Mouse (Mus musculus) neural tube, embryonic 12.5 days (tissue): ENCODE results near the gene Etv5. TPM values are rescaled to one million over a fixed set of nuclear protein-coding genes. Genes with fewer than 3 reads are reported as not detected.
"Not testable (repeated sequence)": the region's sequence is repeated elsewhere in the genome, so short reads cannot be mapped to it uniquely, and the experiment has no call there.

Source experiments
- ATAC-seq: fragments of 200-750 bp; cut with Nextera tagmentation; 2 replicates; pipeline ENCODE4 v1.8.0; 2017; ENCODE audit warnings: low read depth, mild to moderate bottlenecking, moderate TSS enrichment, moderate library complexity; ENCODE audit not compliant: low FRiP score
- H3K27ac ChIP-seq: fragments of 300-500 bp; sonication (generic); 2 replicates; pipeline ENCODE4 v1.5.1; 2016
- H3K27me3 ChIP-seq: fragments of 300-500 bp; sonication (generic); replicated peaks from 2 replicates; pipeline ENCODE4 v1.6.1; 2016; ENCODE audit warnings: mild to moderate bottlenecking
- H3K36me3 ChIP-seq: fragments of 300-500 bp; sonication (generic); 2 replicates; pipeline ENCODE4 v1.6.1; 2016; ENCODE audit warnings: mild to moderate bottlenecking
- H3K4me1 ChIP-seq: fragments of 300-500 bp; sonication (generic); 2 replicates; pipeline ENCODE4 v1.6.1; 2016
- H3K4me2 ChIP-seq: fragments of 300-500 bp; sonication (generic); replicated peaks from 2 replicates; pipeline ENCODE4 v1.6.1; 2016; ENCODE audit warnings: mild to moderate bottlenecking
- H3K4me3 ChIP-seq: fragments of 300-500 bp; sonication (generic); 2 replicates; pipeline ENCODE4 v1.5.1; 2016
- H3K9ac ChIP-seq: fragments of 300-500 bp; sonication (generic); 2 replicates; pipeline ENCODE4 v1.6.1; 2016; ENCODE audit warnings: mild to moderate bottlenecking
- H3K9me3 ChIP-seq: fragments of 300-500 bp; sonication (generic); 2 replicates; pipeline ENCODE4 v1.6.1; 2016; ENCODE audit warnings: mild to moderate bottlenecking
- WGBS: fragments of 180-500 bp; shearing (Covaris S2); methylation state at CpG from one replicate; pipeline ENCODE4 v1.1.7; 2016; 5-methylcytosine and 5-hydroxymethylcytosine counted together
- polyA plus RNA-seq: library from polyadenylated mRNA; unstranded; fragments of >200 nt; fragmentation: Nextera tagmentation; extraction: Ambion mirVana; gene quantifications from 2 replicates; pipeline ENCODE4 v1.2.1, GENCODE M21; 2016

Etv5 gene
- polyA plus RNA-seq, 1 experiment from 2014 or later, result 23.1 TPM

GRCm38 (mm10) chr16:22405492-22405891 is 34.0 kb downstream of the Etv5 start:
- Histone ChIP-seq H3K4me3 (no peak overlapping the region), H3K9me3 (no peaks in the 10 kb centered on the region), H3K27me3 (no peaks in the 10 kb centered on the region), H3K27ac (no peak overlapping the region), H3K4me2 (no peak overlapping the region), H3K36me3 (no peaks in the 10 kb centered on the region; the same call in 1 of the 2 replicates), H3K4me1 (no peaks in the 10 kb centered on the region), H3K9ac (no peak overlapping the region)
- 82% methylated on average over 10 of the region's 10 CpGs for WGBS
- ATAC-seq, result no peak

GRCm38 (mm10) chr16:22403715-22404114 is 35.8 kb downstream of the Etv5 start:
- Histone ChIP-seq H3K9ac (no peak overlapping the region), H3K27ac (no peak overlapping the region), H3K36me3 (no peaks in the 10 kb centered on the region; the same call in 1 of the 2 replicates), H3K4me3 (no peak overlapping the region), H3K4me2 (no peak overlapping the region), H3K4me1 (no peaks in the 10 kb centered on the region), H3K9me3 (no peaks in the 10 kb centered on the region), H3K27me3 (no peaks in the 10 kb centered on the region)
- WGBS, result 95% methylated on average over 4 of the region's 4 CpGs
- ATAC-seq, result no peak

GRCm38 (mm10) chr16:22402600-22402999 is 36.9 kb downstream of the Etv5 start:
- Histone ChIP-seq H3K9ac (no peak overlapping the region), H3K9me3 (no peaks in the 10 kb centered on the region), H3K4me2 (no peak overlapping the region), H3K36me3 (no peaks in the 10 kb centered on the region; the same call in 1 of the 2 replicates), H3K4me3 (no peak overlapping the region), H3K27me3 (no peaks in the 10 kb centered on the region), H3K4me1 (no peaks in the 10 kb centered on the region), H3K27ac (no peak overlapping the region)
- no peak for ATAC-seq

- WGBS, result 91% methylated on average over 6 of the region's 6 CpGs
- H3K4me2 ChIP-seq, result no peak overlapping the region
- H3K4me1 ChIP-seq, result no peaks in the 10 kb centered on the region
- no peaks in the 10 kb centered on the region for H3K27me3 ChIP-seq
- H3K36me3 ChIP-seq, result no peaks in the 10 kb centered on the region; the same call in 1 of the 2 replicates
- no peak overlapping the region for H3K9ac ChIP-seq
- H3K27ac ChIP-seq, result no peak overlapping the region
- H3K4me3 ChIP-seq, result no peak overlapping the region
- no peaks in the 10 kb centered on the region for H3K9me3 ChIP-seq
- no peak for ATAC-seq
Observed at GRCm38 (mm10) chr16:22400226-22400625, 39.3 kb downstream of the Etv5 start.

- no peaks in the 10 kb centered on the region for H3K9me3 ChIP-seq
- H3K9ac ChIP-seq, result no peak overlapping the region
- H3K27me3 ChIP-seq, result no peaks in the 10 kb centered on the region
- H3K4me3 ChIP-seq, result no peak overlapping the region
- ATAC-seq, result no peak
- H3K4me1 ChIP-seq, result no peaks in the 10 kb centered on the region
- H3K27ac ChIP-seq, result no peak overlapping the region
- no peaks in the 10 kb centered on the region; the same call in 1 of the 2 replicates for H3K36me3 ChIP-seq
- H3K4me2 ChIP-seq, result no peak overlapping the region
- 87% methylated on average over 10 of the region's 10 CpGs for WGBS
Observed at GRCm38 (mm10) chr16:22398784-22399453, 40.6 kb downstream of the Etv5 start.

GRCm38 (mm10) chr16:22398354-22398753 is 41.2 kb downstream of the Etv5 start:
- Histone ChIP-seq H3K27ac (no peak overlapping the region), H3K4me1 (no peaks in the 10 kb centered on the region), H3K4me2 (no peak overlapping the region), H3K9me3 (no peaks in the 10 kb centered on the region), H3K9ac (no peak overlapping the region), H3K27me3 (no peaks in the 10 kb centered on the region), H3K4me3 (no peak overlapping the region), H3K36me3 (no peaks in the 10 kb centered on the region; the same call in 1 of the 2 replicates)
- WGBS, result 89% methylated on average over 11 of the region's 11 CpGs
- no peak for ATAC-seq

- 73% methylated on average over 8 of the region's 8 CpGs for WGBS
- Histone ChIP-seq H3K36me3 (no peaks in the 10 kb centered on the region; the same call in 1 of the 2 replicates), H3K27ac (no peak overlapping the region), H3K9ac (no peak overlapping the region), H3K4me2 (no peak overlapping the region), H3K27me3 (no peaks in the 10 kb centered on the region), H3K4me1 (no peaks in the 10 kb centered on the region), H3K9me3 (no peaks in the 10 kb centered on the region), H3K4me3 (no peak overlapping the region)
- ATAC-seq, result no peak
Observed at GRCm38 (mm10) chr16:22396420-22396819, 43.1 kb downstream of the Etv5 start.

GRCm38 (mm10) chr16:22395093-22395844 is 44.2 kb downstream of the Etv5 start:
- H3K4me1 ChIP-seq, result no peaks in the 10 kb centered on the region
- H3K4me3 ChIP-seq, result no peak overlapping the region
- H3K9ac ChIP-seq, result no peak overlapping the region
- H3K4me2 ChIP-seq, result no peak overlapping the region
- no peak for ATAC-seq
- no peaks in the 10 kb centered on the region for H3K27me3 ChIP-seq
- no peaks in the 10 kb centered on the region for H3K36me3 ChIP-seq
- H3K27ac ChIP-seq, result no peak overlapping the region
- no peaks in the 10 kb centered on the region for H3K9me3 ChIP-seq
- WGBS, result 80% methylated on average over 15 of the region's 15 CpGs

- Histone ChIP-seq H3K27ac (no peak overlapping the region), H3K27me3 (no peaks in the 10 kb centered on the region), H3K9me3 (no peaks in the 10 kb centered on the region), H3K4me3 (no peak overlapping the region), H3K9ac (no peak overlapping the region), H3K4me2 (no peak overlapping the region), H3K36me3 (no peaks in the 10 kb centered on the region), H3K4me1 (no peaks in the 10 kb centered on the region)
- 47% methylated on average over 9 of the region's 9 CpGs for WGBS
- ATAC-seq, result no peak
Observed at GRCm38 (mm10) chr16:22390348-22390897, 49.1 kb downstream of the Etv5 start.

GRCm38 (mm10) chr16:22389146-22389911 is 50.2 kb downstream of the Etv5 start:
- Histone ChIP-seq H3K9me3 (no peaks in the 10 kb centered on the region), H3K36me3 (no peaks in the 10 kb centered on the region), H3K9ac (no peak overlapping the region), H3K27ac (no peak overlapping the region), H3K27me3 (no peaks in the 10 kb centered on the region), H3K4me2 (no peak overlapping the region), H3K4me1 (no peaks in the 10 kb centered on the region), H3K4me3 (no peak overlapping the region)
- WGBS, result 76% methylated on average over 13 of the region's 13 CpGs
- no peak for ATAC-seq

- Histone ChIP-seq H3K36me3 (no peaks in the 10 kb centered on the region), H3K4me3 (no peak overlapping the region), H3K9me3 (no peaks in the 10 kb centered on the region), H3K27me3 (no peaks in the 10 kb centered on the region), H3K4me1 (no peaks in the 10 kb centered on the region), H3K4me2 (no peak overlapping the region), H3K9ac (no peak overlapping the region), H3K27ac (no peak overlapping the region)
- no peak for ATAC-seq
- WGBS, result 96% methylated on average over 6 of the region's 6 CpGs
Observed at GRCm38 (mm10) chr16:22387731-22388130, 51.8 kb downstream of the Etv5 start.

- not testable (repeated sequence) for ATAC-seq, H3K27ac ChIP-seq, H3K4me1 ChIP-seq, H3K4me3 ChIP-seq, H3K27me3 ChIP-seq, H3K9ac ChIP-seq, H3K36me3 ChIP-seq, H3K4me2 ChIP-seq, H3K9me3 ChIP-seq
- 88% methylated on average over 6 of the region's 7 CpGs for WGBS
Observed at GRCm38 (mm10) chr16:22382018-22382417, 57.5 kb downstream of the Etv5 start.
